Mouse (Mus musculus) frontal cortex, postnatal 36 days (tissue): ENCODE results near the gene Nlgn3.
A peak's percentile ranks its signal among the peaks of the same experiment; 100 is the strongest.

ENCODE experiments used
- DNase-seq, 2 experiments: peaks; one replicate each; pipeline ENCODE4 v3.0.0; 2022; ENCODE audit warnings: low spot score in 2 of 2

Gene Nlgn3

DNA sequence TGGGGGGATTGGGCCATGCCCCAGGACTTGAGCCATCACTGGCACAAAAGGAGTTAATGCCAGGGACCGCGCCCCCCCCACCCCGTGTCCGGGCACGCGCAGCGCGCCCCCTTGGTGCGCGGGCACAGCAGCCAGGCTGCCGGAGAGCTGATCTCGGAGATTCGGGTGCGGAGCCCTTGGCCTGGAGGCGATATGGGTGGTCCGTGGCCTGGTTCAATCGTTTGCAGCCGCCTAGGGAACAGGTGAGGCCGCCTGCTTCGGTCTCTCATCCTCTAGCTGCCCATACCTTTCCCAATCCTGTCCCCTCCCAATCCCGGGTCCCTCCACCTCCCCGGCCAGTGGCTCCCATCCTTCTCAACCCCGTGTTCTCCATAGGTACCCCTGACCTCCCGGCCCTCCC lies at the start of gene Nlgn3:
TSS of gene Nlgn3 (plus strand) at position 114 of the 400 bp plus-strand sequence.
- peak in 1 of 2 experiments; percentile 60 for DNase-seq

DNA sequence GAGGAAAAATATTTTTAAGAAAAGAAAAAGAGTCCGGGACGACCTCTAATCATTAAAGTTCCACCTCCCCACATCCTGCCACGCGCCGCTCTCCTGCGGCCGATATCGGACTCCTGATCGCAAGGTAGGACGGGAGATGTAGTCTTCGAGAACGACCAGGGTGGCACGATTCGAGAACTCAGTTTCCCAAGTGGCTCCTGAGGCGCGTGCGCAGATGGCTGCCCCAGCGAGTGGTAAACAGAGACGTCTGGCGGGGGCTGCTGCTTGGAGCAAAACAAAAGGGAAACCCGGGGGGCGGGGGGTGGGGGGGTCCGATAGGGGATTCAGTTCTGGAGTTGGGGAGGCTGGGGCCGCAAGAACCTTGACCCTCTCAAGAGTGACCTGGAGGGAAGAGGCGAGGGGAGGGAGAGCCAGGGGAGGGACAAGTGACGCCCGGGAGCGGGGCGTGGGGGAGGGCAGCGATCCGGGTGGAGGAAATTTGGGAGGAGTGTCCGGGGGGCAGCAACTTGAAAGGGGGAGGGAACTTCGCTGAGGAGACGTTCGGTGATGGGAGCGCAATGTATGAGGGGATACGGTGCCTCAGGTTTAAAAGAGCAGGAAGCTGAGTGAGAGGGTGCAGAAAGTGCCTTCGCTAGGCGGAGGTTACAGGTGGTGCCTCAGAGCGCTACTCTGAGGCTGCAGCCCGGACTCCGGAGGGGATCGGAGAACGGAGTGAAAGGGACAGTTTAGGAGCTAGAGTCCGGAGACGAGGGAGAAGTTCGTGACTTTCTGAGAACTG lies 44.8 kb upstream of the Nlgn3 start, which contains the start of gene Foxo4:
TSS of gene Foxo4 (plus strand) at position 577 of the 778 bp plus-strand sequence.
- DNase-seq = peak; percentile 71 to 80

DNA sequence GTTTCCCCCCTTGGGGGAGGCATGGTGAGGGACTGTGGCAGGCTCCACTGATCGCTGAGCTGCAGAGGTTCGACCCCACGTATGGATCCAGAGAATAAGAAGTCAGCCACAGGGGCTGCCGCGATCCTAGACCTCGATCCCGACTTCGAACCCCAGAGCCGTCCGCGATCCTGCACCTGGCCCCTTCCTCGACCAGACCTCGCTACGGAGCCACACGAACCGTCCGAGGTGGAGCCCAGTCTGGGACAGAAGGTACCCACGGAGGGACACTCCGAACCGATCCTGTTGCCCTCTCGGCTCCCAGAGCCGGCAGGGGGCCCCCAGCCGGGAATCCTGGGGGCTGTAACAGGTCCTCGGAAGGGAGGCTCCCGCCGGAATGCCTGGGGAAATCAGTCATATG lies 44.2 kb upstream of the Nlgn3 start:
- no peak for DNase-seq

DNA sequence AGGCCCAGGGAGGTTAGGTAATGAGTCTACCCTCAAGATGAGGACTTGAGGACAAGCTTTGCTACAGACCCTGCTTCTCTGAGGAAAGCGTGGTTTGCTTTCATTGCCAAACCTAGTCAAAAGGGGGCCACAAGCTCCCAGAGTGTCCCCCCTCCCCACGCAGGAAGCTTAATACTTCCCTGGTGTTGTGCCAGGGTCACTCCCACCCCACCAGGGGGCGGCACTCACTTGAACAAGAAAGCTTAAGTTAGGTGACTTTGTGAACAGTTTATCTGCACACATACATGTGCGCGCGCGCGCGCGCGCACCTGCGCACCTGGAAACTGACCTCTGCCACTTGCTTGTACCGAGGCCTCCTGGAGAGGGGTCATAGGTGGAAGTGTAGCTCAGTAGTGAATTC lies 42.4 kb upstream of the Nlgn3 start:
- no peak for DNase-seq

DNA sequence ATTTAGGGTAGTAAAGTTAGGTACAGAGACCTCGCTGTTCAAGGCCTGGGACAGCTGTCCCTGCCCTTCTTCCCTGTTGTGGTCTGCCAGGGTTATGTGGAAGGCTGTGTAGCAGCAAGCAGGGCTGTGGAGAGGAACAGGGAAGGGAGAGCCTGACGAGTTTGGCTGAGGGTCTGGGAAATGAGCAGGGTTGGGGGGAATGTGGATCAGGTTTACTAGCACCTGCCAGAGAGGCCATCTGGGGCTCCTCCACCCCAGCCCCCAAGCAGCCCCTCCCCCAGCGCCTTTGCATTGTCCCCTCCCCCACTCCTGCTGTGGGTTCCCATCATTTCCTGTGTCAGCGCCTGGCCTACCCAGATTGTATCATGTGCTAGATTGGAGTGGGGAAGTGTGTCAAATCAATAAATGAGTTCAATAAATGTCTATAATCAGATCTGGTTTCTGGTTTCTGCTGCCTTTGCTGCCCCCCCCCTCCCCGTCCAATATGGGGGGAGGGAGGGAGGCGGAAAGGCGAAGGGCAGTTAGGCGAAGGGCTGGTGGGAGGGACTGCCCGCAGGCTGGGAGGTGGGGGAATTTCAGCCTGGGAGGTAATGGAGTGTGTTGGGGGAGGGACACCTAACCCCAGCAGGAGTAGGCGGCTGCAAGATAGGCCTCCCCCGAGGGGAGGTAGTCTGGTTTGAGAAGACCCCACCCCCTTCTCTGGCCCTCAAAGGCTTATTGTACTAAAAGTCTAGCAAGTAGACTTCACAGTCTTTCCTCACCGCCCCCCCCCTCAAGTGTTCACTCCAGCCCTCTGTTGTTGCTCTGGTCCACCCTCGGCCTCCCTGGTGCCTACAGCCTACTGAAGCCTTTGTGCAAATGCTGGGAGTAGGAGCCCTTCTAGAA lies 38.3 kb upstream of the Nlgn3 start:
- no peak for DNase-seq

DNA sequence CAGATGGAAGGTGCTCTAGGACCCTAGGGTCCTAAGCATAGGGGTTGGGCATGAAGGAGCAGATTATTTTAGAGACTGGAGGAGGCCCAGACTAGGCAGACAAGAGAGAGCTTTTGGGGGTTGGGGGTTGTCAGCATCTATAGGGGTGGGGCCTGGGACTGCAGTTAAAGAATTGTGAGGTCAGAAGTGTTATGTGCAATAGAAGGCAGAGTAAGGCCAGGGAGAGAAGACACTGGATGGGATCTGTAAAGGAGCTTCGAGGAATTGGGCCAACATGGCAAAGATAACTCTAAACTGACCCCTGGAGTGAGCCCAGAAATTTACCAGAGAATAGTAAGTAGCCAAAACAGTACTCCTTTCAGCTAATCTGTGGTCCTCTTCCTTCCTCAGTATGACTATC lies 35.1 kb upstream of the Nlgn3 start, which contains the start of gene Gm614:
TSS of gene Gm614 (minus strand) at position 101 of the 400 bp plus-strand sequence.
- DNase-seq = no peak

DNA sequence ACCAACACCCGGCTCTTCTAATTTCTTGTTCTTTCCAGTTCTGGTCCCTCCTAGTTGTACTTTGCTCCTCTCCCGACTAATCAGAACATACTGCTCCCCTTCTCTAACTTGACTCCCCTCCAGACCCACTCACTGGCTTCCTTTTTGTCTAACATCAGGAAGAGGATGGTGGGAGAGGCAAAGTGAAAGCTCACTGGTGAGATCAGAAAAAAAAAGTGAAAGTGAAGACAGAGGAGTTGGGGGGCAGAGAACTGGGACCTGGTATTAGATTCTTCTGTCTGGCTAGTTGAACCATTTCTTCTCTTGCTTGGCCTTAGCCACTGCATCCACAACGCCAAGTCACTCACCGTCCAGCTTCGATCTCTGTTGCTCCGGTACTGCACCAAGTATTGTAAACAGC lies 32.3 kb upstream of the Nlgn3 start:
- DNase-seq = no peak

DNA sequence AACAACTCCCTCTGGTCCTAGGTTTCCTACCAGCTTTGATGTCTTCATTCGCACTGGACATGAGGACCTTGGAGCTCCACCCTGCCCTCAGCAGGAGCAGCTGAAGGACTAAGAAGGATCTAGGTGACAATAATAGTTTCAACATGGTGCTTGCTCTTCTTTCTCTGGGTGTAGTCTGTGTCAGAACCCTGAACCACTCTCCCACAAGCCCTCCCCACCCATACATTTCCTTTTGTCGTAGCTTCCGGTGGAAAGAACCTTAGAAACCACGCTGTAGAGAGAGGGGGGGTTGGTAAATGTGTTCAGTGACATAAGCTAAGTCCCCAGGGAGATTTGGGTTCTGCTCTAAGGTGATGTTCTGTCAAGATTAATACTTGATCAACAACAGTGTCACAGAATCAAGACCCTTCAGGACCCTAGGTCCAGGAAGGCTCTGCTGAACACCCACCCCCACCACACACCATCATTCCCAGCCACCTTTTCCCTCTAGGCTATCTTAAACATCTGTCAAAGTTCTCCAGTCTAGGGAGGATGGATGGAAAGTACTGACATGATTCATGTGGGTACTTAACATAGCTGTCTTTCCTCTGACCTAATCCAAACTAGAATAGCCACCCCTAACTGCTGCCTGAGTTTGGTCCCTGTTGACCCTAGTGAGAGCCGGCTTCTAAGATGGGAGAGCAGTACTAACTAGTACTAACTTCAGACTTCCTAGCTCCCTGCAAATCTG lies 30.8 kb upstream of the Nlgn3 start, which contains the start of gene Il2rg:
TSS of gene Il2rg (minus strand) at position 231 of the 730 bp plus-strand sequence.
- DNase-seq = no peak

DNA sequence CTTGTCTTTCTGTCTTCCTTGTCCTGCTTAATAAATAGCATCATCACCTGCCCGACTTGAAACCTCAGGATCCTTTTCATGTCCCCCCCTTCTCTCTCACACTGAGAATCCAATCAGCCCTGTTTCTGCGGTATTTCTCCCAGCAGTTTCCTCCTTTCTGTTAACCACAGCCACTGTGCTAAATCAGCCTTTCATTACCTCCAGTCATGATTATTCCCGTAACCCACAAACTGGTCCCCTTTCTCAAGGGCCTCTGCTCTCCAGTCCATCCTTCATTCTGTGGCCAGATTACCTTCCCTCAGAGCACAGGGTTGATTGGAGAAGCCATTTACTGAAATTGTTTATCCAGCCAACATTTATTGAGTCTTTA lies 30.2 kb upstream of the Nlgn3 start, which contains the start of gene Gm20489:
TSS of gene Gm20489 (minus strand) at position 269 of the 370 bp plus-strand sequence.
- DNase-seq = no peak

DNA sequence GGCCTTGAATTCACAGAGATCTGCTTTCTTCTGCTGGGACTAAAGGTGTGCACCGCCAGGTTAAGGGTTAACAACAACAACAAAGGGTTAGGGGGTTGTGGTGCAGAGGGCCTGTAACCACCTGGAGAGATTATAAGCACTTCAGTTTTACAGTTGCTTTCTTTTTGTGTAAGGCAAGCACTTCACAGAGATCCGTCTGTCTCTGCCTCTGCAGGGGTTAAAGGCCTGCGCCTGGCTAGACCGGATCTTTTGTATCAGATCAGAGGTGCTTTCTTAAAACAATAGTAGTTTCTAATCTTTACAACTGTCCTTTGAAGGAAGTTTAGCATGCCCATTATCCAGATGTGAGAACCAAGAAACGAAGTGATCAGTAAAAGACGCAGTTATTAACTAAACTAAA lies 25.6 kb upstream of the Nlgn3 start:
- DNase-seq = no peak

DNA sequence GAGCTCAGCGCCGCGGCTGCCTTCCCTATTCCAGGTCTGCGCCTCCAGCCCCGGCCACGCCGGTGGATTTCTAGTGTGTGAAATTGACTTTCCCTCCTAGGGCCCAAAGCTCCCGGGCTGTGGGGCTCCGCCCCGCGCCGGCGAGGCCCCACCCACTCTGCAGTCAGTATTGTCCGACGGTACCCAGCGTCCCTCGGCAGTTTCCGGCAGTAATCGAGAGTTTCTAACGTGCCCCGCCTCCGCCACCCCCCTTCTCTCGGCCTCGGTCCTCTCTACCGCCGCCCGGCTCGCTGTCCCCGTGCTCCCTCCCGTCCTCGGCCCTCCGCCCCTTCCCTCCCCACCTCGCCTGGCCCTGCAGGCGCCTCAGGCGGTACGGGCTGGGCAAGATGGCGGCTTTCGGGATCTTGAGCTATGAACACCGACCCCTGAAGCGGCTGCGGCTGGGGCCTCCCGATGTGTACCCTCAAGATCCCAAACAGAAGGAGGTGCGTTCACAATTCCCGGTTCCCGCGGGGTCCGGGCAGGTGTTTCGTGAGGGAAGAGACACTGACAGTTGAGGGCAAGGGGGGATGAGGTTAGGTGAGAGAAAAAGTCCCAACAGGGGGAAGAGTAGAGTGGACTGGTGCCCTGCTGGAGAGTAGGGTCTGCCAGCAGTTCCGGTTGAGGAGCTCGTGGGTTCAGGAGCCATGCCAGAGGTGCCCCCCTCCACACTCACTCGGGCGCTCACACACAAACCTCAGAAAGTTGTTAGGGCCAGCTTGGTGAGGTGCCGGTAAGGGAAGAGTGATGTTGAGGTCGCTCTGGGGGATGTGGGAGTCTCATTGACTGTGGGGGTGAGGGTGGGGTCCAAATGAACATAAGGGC lies 24.9 kb upstream of the Nlgn3 start, which contains the start of gene Med12:
TSS of gene Med12 (plus strand) at position 156 of the 864 bp plus-strand sequence.
- DNase-seq = peak; percentile 70 to 77

DNA sequence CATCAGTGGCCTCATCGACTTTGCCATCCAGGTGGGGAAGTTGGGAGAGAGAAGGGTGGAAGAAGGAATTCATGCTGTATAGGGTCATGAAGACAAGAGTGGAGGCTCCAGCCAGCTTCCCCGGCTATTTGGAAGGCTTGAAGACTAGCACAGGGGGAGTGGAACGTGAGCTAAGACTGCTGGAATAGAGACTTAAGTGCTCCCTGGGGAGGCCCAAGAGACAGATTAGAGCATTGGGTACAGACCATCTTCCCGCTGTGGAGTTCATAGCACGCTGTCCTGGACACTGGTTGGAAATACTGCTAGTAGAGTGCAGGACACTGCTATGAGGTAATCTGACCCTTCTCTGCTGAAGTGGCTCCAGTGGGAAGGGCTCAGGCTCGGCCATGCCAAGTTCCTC lies 16.2 kb upstream of the Nlgn3 start:
- DNase-seq = no peak

DNA sequence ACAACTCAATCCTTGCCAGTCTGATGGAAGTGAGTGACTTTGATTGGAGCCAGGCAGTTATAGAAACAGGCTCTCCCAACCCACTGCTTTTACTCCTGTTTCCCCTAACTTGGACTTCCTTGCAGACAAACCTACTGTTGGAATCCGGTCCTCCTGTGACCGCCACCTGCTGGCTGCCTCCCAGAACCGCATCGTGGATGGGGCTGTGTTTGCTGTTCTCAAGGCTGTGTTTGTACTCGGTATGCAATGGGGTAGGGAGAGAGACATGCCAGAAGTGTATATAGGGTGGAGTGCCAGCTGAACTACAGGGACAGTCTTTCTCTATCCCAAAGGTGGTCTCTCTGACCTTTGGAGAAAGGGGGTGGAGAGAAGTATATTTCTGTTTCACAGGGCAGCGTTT lies 13.4 kb upstream of the Nlgn3 start:
- no peak for DNase-seq

DNA sequence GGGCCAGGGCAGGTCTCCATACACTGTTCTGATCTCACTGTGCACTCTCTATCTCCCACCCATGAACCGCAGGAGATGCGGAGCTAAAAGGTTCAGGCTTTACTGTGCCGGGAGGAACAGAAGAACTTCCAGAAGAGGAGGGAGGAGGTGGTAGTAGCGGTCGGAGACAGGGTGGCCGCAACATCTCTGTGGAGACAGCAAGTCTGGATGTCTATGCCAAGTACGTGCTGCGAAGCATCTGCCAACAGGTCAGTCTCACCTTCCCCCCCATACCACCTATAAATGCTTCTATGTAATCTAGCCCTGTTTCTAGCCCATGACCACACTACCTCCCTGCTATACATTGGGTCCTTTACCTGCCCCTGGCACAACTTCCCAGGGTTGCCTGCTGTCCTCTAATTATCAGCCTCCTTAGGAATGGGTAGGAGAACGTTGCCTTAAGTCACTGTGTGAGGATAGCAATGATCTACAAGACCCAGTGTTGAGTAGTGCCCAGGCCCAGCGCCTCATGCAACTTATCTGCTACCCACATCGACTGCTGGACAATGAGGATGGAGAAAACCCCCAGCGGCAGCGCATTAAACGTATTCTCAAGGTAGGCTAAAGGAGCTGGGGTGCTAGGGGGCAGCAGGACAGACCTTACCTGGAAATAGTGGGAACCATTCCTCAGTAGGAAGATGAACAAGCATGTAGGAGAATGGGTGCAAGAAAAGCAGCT lies 12.9 kb upstream of the Nlgn3 start:
- DNase-seq = no peak

DNA sequence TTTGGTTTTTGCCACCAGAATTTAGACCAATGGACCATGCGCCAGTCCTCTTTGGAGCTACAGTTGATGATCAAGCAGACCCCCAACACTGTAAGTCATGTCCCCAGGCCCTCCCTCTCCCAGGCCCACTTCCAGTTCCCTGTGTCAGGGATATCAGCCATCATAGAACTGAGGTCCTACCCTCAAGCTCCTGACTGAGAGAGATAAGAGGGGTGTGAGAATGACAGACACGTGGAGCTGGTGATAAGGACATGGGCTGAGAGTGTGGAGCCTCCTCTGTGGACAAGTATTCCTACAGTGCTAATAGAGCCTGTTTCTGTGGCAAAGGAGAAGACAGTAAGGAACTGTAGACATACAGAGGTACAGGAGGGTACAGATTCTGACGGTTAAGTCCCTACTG lies 11.4 kb upstream of the Nlgn3 start:
- no peak for DNase-seq

DNA sequence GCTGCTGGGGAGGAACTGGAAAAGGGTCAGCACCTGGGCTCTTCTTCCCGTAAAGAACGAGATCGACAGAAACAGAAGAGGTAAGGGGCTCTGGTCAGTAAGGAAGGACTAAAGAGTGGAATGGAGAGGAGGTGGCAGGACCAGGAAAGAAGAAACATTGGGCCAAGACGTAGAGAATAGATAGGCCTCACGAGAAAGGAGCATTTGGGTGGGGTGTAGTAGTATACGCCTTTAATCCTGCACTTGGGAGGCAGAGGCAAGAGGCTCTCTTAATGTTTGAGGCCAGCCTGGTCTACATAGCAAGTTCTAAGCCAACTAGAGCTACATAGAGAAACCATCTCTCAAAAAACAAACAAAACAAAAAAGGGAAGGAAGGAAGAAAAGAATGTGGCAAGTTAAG lies 10.5 kb upstream of the Nlgn3 start:
- no peak for DNase-seq

DNA sequence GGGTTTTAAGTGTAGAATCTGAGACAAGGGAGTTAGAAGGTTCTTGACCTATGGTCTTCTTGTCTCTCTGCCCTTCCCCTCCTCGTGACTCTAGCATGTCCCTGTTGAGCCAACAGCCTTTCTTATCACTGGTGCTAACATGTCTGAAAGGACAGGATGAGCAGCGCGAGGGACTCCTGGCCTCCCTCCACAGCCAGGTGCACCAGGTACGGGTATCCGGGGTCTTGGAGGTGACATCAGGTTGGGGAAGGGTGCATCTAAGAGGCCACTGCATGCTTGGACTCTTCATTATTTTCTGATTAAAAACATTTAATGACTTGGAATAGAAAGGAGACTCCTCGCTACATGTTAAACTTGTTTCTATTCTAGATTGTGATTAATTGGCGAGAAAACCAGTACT lies 9.9 kb upstream of the Nlgn3 start:
- no peak for DNase-seq

DNA sequence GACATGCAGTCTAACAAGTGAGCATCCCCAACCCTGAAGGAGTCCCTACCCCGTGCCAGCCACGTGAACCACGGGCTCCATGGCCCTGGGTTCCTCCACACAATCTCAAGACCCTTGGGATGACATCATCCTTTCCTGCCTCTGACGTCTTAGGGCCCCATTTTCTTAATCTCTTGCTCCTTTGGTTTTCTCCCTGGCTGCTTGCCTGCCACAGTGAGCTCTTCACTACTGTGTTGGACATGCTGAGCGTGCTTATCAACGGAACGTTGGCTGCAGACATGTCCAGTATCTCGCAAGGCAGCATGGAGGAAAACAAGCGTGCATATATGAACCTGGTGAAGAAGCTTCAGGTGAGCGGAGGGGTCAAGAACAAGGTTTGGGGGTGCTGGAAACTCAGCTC lies 8.9 kb upstream of the Nlgn3 start:
- DNase-seq = no peak

DNA sequence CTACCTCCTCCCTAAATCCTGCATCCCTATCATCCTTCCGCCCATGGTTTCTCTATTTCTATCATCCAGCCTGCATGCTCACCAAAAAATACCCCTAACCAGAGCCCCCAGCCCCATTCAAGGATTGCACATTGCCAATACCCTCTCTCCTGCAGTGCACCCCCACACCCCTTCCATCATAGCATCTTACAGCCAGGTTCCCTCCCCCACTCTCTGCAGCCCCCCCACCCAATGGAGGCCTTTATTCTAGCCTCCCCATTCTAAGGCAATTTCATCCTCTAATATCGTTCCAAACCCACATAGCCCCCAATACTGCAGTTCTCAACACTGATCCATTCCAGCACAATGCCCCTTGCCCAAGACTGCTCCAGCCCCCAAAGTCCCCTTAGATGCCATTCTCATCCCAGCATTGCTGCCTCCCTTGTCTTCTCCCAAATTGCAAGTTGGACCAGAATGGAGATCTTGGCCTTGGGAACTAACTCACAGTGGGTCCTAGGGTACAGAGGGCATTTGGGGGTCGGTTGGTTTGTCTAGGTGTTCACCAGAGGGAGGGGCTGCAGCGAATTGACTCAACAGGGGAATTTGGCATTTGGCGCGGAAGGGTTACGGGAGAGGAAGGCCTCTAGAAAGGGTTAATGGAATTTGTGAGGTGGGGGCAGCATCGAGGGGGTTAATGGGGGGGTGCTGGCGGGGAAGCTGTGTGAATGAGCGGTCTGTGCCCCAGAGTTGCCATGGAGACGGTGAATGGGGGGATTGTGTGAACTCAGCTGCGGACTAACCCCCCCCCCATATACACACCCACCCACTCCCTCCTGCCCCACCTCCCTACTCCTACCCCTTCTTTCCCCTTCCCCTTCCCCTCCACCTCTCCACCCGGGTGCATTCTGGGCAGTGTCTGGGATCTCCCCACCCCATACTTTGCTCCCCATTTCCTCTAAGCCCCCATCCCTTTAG lies 782 bp downstream of the Nlgn3 start:
- no peak for DNase-seq
